Mouse (Mus musculus): Measurements from ENCODE around the gene Hdc. TPM values are rescaled to one million over a fixed set of nuclear protein-coding genes. Genes with fewer than 3 reads are reported as not detected.
A peak's percentile ranks its signal among the peaks of the same experiment; 100 is the strongest.

The Hdc gene
- polyA plus RNA-seq, 1 experiment from 2014 or later, result 129 TPM

GRCm38 (mm10) chr2:126599005-126599404, 20.1 kb downstream of the Hdc start:
- peak overlapping the region; percentile 22 for H3K4me2 ChIP-seq (replicated peaks)
- no peaks in the 10 kb centered on the region for H3K36me3 ChIP-seq
- 0 out of 2 replicates have a peak, but pooled peaks cover 11% of the 10 kb centered on the region for H3K4me1 ChIP-seq
- no peaks in the 10 kb centered on the region for H3K27me3 ChIP-seq
- 10% methylated on average over 3 of the region's 3 CpGs for WGBS
- no peak overlapping the region for H3K4me3 ChIP-seq (replicated peaks)
- no peak overlapping the region for H3K9ac ChIP-seq
- no peak overlapping the region for H3K27ac ChIP-seq (replicated peaks)
- no peaks in the 10 kb centered on the region for H3K9me3 ChIP-seq (replicated peaks)
- no peak for ATAC-seq (ENCODE audit: insufficient number of reproducible peaks, low FRiP score, low TSS enrichment, low read depth)

DNA sequence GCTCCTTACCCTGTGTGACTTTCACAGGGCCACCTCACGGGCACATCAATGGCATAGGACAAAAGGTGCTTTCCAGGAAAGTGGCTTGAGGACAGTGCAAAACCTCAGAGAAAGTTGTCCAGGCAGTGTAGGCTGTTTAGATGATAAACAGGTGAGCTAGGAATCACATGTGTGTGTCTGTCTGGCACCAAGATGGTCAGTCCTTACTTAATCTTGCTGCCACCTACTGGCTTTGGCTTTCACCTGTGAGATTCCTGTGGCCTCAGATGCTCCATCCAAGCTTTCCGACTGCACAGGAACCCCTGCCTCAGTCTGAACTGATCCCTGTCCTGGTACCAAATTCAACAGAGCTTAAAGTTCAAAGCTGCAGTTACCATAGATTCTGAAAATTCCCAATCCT, 20.7 kb downstream of the Hdc start:
- Histone ChIP-seq H3K9ac (no peak overlapping the region), H3K4me3 (replicated peaks) (no peak overlapping the region), H3K27me3 (no peaks in the 10 kb centered on the region), H3K9me3 (replicated peaks) (no peaks in the 10 kb centered on the region), H3K27ac (replicated peaks) (no peak overlapping the region), H3K4me1 (0 out of 2 replicates have a peak, but pooled peaks cover 11% of the 10 kb centered on the region), H3K36me3 (no peaks in the 10 kb centered on the region), H3K4me2 (replicated peaks) (no peak overlapping the region)
- no peak for ATAC-seq (ENCODE audit: insufficient number of reproducible peaks, low FRiP score, low TSS enrichment, low read depth)
- WGBS, result 51% methylated on average over 2 of the region's 2 CpGs

GRCm38 (mm10) chr2:126597279-126598241, 21.5 kb downstream of the Hdc start:
- ATAC-seq (ENCODE audit: insufficient number of reproducible peaks, low FRiP score, low TSS enrichment, low read depth), result peak; percentile 44
- Histone ChIP-seq H3K9ac (no peak overlapping the region), H3K4me1 (0 out of 2 replicates have a peak, but pooled peaks cover 11% of the 10 kb centered on the region), H3K36me3 (no peaks in the 10 kb centered on the region), H3K4me2 (replicated peaks) (no peak overlapping the region), H3K9me3 (replicated peaks) (no peaks in the 10 kb centered on the region), H3K4me3 (replicated peaks) (no peak overlapping the region), H3K27ac (replicated peaks) (no peak overlapping the region), H3K27me3 (no peaks in the 10 kb centered on the region)
- WGBS, result 80% methylated on average over 20 of the region's 20 CpGs

- Histone ChIP-seq H3K9ac (no peak overlapping the region), H3K9me3 (replicated peaks) (no peaks in the 10 kb centered on the region), H3K4me1 (0 out of 2 replicates have a peak, but pooled peaks cover 11% of the 10 kb centered on the region), H3K36me3 (no peaks in the 10 kb centered on the region), H3K4me3 (replicated peaks) (no peak overlapping the region), H3K27me3 (no peaks in the 10 kb centered on the region), H3K27ac (replicated peaks) (no peak overlapping the region), H3K4me2 (replicated peaks) (no peak overlapping the region)
- ATAC-seq (ENCODE audit: insufficient number of reproducible peaks, low FRiP score, low TSS enrichment, low read depth), result no peak
- 94% methylated on average over 7 of the region's 7 CpGs for WGBS
Measured at GRCm38 (mm10) chr2:126596347-126597072, 22.6 kb downstream of the Hdc start.

- 28% methylated on average over 26 of the region's 26 CpGs for WGBS
- Histone ChIP-seq H3K36me3 (no peaks in the 10 kb centered on the region), H3K27me3 (no peaks in the 10 kb centered on the region), H3K9me3 (replicated peaks) (no peaks in the 10 kb centered on the region), H3K4me3 (replicated peaks) (peak overlapping the region; percentile 38), H3K4me1 (0 out of 2 replicates have a peak, but pooled peaks cover 5% of the 10 kb centered on the region), H3K4me2 (replicated peaks) (peak overlapping the region; percentile 56), H3K27ac (replicated peaks) (no peak overlapping the region), H3K9ac (no peak overlapping the region)
- ATAC-seq (ENCODE audit: insufficient number of reproducible peaks, low FRiP score, low TSS enrichment, low read depth), result no peak
Measured at GRCm38 (mm10) chr2:126593831-126594610, 25.1 kb downstream of the Hdc start.

DNA sequence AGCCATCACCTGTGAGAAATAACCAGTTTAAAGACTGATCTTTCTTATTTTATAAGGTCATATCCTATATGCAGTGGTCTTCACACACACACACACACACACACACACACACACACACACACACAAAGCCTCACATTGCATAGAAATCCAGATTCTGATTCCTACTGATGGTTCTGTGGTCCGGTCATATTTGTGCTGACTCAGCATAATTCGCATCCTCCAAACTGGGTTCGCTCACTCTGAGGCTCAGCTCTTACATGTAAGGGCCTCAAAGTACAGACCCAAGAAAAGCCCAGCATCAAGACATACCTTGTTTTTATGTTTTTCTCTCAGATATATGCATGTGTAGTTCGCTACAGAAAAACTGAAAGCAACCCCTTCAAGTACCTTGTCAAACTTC, 27.8 kb downstream of the Hdc start:
- H3K4me2 ChIP-seq (replicated peaks), result no peak overlapping the region
- no peak overlapping the region for H3K4me3 ChIP-seq (replicated peaks)
- no peak overlapping the region for H3K27ac ChIP-seq (replicated peaks)
- 0 out of 2 replicates have a peak, but pooled peaks cover 5% of the 10 kb centered on the region for H3K4me1 ChIP-seq
- no peaks in the 10 kb centered on the region for H3K36me3 ChIP-seq
- ATAC-seq (ENCODE audit: insufficient number of reproducible peaks, low FRiP score, low TSS enrichment, low read depth), result no peak
- H3K9me3 ChIP-seq (replicated peaks), result no peaks in the 10 kb centered on the region
- H3K27me3 ChIP-seq, result no peaks in the 10 kb centered on the region
- no peak overlapping the region for H3K9ac ChIP-seq
- WGBS, result 92% methylated on average over 4 of the region's 4 CpGs

GRCm38 (mm10) chr2:126587468-126587867, 31.6 kb downstream of the Hdc start:
- WGBS, result 73% methylated on average over 3 of the region's 3 CpGs
- Histone ChIP-seq H3K27me3 (no peaks in the 10 kb centered on the region), H3K4me1 (0 out of 2 replicates have a peak, but pooled peaks cover 5% of the 10 kb centered on the region)

GRCm38 (mm10) chr2:126584621-126585369, 34.3 kb downstream of the Hdc start:
- whole genome bisulfite sequencing, result 67% methylated on average over 8 of the region's 8 CpGs
- H3K4me2 ChIP-seq (replicated peaks), result no peak overlapping the region
- no peak overlapping the region for H3K9ac ChIP-seq
- H3K9me3 ChIP-seq (replicated peaks), result no peaks in the 10 kb centered on the region
- no peak overlapping the region for H3K4me3 ChIP-seq (replicated peaks)
- peak; percentile 54; the same call in 1 of the 2 replicates for ATAC-seq (ENCODE audit: insufficient number of reproducible peaks, low FRiP score, low TSS enrichment, low read depth)
- 0 out of 2 replicates have a peak, but pooled peaks cover 5% of the 10 kb centered on the region for H3K4me1 ChIP-seq
- no peaks in the 10 kb centered on the region for H3K27me3 ChIP-seq
- H3K27ac ChIP-seq (replicated peaks), result no peak overlapping the region
- no peaks in the 10 kb centered on the region for H3K36me3 ChIP-seq

More at GRCm38 (mm10) chr2:126587468-126587867, 31.6 kb downstream of the Hdc start:
- no peak for ATAC-seq (ENCODE audit: insufficient number of reproducible peaks, low FRiP score, low TSS enrichment, low read depth)
- Histone ChIP-seq H3K4me3 (replicated peaks) (no peak overlapping the region), H3K9ac (no peak overlapping the region), H3K27ac (replicated peaks) (no peak overlapping the region), H3K4me2 (replicated peaks) (no peak overlapping the region), H3K36me3 (no peaks in the 10 kb centered on the region), H3K9me3 (replicated peaks) (no peaks in the 10 kb centered on the region)

DNA sequence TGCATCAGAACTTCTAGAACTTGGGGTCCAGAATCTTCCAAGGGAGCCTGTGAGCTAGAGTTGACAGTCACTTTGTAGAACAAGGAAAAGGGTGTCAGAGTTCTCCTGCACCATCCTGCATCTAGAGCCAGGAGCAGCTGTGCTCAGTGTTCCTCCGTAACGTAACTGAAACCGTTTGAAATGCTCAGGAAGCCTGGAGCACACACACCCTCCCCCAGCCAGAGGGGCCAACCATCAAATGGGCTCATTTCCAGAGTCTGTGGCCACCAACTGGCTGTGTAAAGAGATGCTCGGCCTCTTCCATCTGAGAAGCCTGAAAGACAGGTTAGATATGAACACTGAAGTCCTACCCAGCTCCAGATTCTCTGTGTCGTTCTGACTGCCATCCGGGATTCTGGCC, 35.1 kb downstream of the Hdc start:
- no peak overlapping the region for H3K4me3 ChIP-seq (replicated peaks)
- no peak overlapping the region for H3K4me2 ChIP-seq (replicated peaks)
- H3K36me3 ChIP-seq, result no peaks in the 10 kb centered on the region
- H3K4me1 ChIP-seq, result 0 out of 2 replicates have a peak, but pooled peaks cover 5% of the 10 kb centered on the region
- 47% methylated on average over 6 of the region's 6 CpGs for WGBS
- no peak overlapping the region for H3K27ac ChIP-seq (replicated peaks)
- no peaks in the 10 kb centered on the region for H3K27me3 ChIP-seq
- no peak for ATAC-seq (ENCODE audit: insufficient number of reproducible peaks, low FRiP score, low TSS enrichment, low read depth)
- no peak overlapping the region for H3K9ac ChIP-seq
- H3K9me3 ChIP-seq (replicated peaks), result no peaks in the 10 kb centered on the region

DNA sequence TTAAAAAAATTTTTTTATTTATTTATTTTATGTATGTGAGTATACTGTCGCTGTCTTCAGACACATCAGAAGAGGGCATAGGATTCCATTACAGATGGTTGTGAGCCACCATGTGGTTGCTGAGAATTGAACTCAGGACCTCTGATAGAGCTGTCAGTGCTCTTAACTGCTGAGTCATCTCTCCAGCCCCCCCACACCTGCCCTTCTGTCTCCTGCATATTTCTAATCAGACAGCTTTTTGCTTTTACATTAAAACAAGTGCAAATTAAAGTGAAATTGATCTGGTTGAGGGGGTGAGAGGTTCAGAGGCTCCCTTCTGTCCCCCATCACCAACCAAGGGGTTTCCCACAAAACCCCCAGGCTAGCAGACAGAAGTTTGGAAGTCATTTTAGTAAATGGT, 39.8 kb downstream of the Hdc start:
- Histone ChIP-seq H3K9me3 (replicated peaks) (no peaks in the 10 kb centered on the region), H3K9ac (no peak overlapping the region)

More for the DNA sequence above, 39.8 kb downstream of the Hdc start:
- Histone ChIP-seq H3K4me3 (replicated peaks) (no peak overlapping the region), H3K4me1 (0 out of 2 replicates have a peak, but pooled peaks cover 5% of the 10 kb centered on the region), H3K27me3 (no peaks in the 10 kb centered on the region), H3K36me3 (no peaks in the 10 kb centered on the region), H3K4me2 (replicated peaks) (no peak overlapping the region), H3K27ac (replicated peaks) (no peak overlapping the region)
- ATAC-seq (ENCODE audit: insufficient number of reproducible peaks, low FRiP score, low TSS enrichment, low read depth), result no peak
- 97% methylated on average over 1 of the region's 1 CpGs for WGBS
